Mouse (Mus musculus): Measurements from ENCODE around the gene 1700057G04Rik.

1700057G04Rik gene

DNA sequence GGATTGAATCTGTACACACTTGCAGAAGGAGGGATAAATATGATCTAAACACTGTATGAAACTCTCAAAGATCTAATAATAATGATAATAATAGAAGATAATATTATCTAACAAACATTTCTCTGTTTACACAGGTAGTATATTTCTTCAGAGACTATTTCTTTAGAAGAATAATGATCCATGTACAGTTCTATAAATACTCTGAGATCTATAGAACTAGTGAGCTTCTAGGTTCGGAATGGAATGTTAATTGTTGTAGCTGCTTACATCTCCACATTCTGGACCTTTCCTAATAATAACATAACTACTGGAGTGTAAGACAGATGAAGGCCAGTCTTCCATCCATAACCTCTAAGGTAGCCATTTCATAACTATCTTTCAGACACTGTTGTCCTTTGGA lies at the start of gene 1700057G04Rik:
Gene 1700057G04Rik, plus strand, starts transcription at position 301 of the 400 bp plus-strand sequence.
- 90% methylated on average over 1 of the region's 1 CpGs for WGBS

DNA sequence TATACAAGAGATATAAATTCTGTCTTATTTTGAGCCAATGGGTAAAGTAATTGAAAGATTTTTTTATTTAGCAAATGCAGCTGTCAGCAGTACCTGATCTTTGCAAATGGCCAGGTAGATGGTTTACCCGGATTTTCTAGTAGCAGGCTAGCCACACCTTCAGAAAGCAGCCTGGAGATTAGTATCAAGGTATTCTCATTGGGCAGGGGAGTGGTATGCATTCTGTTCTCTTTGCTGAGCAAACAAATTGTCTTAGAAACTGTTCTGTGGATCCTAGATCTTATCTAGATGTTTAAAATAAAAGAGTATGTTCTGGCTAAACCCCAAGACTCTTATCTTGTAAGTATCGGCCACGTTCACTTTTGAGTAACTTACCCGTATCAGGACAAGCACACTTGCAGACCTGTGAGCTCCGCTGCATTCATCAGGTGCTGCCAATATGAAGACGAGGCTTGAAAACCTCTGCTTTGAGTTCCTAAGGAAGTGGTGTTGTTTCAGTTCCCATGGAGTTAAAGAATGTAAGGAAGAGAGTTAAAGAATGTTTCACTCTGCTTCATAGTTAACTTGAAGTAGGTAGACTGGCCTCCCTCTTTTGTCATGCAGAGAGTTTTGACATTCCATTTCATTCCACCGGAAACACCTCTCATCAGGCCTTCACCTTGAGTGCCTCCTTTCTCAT lies 48.6 kb upstream of the 1700057G04Rik start:
- WGBS, result 88% methylated on average over 7 of the region's 7 CpGs

DNA sequence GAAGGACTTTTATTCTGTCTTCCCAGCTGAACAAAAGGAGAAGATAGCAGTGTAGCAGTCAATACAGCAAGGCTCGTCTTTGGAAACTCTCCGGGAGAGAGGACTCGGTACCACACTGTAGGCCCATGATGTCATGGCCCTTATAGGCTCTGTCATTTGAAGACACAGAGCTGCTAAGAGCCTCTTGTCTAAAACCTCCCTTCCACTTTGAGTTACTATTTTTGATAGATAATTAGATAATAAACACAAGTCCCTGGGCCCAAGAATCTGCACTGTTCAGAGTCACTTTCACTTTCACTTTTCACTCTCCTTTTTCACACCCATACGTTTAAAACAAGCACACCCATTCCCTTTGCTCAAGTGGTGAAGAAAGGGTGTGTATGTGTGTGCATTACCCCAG lies 43.5 kb upstream of the 1700057G04Rik start:
- WGBS, result 82% methylated on average over 4 of the region's 4 CpGs

DNA sequence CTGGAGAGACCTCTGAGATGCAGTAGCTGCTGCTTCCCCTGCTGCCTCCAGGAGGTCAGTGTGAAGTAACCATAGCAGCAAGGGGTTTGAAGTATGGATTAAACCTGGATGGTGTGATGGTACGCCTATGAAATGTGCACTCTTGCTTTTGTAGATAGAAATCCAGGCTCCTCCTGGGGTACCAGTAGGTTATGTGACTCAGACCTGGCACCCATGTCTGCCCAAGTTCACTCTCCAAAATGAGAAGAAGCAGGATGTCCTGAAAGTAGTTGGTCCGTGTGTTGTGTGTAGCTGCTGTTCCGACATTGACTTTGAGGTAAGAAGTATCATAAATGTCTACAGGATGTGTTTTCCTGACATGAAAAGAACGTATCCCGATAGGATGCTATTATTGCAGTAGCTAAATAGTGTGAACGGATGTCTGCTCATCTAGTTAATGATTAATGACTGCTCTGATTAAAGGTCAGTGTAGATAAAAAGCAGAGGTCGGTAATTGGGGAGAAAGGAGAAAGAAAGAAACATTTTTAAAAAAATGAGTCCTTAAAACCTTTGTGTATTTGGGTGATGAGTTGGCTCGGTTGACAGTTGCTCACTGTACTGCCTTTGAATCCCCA lies 42.5 kb upstream of the 1700057G04Rik start:
- WGBS, result 88% methylated on average over 8 of the region's 8 CpGs

DNA sequence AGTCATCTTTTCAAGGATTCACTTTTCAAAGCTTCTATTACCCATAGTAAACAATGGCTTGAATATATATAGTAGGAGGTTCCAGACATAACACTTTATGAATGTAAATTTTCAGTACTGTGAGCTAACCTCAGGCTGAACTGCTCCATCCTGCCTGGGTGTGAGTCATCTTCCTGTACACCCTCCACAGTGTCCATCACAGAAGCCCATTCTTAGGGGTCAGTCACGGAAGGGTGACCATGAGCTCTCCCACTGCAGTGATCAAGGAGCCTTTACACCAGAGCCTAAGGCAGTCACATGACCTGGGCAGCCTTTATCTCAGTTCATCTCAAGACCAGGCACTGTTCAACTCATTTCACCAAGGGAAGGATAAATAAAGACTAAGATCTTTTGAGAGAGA lies 41.4 kb upstream of the 1700057G04Rik start:
- WGBS, result 94% methylated on average over 1 of the region's 1 CpGs

DNA sequence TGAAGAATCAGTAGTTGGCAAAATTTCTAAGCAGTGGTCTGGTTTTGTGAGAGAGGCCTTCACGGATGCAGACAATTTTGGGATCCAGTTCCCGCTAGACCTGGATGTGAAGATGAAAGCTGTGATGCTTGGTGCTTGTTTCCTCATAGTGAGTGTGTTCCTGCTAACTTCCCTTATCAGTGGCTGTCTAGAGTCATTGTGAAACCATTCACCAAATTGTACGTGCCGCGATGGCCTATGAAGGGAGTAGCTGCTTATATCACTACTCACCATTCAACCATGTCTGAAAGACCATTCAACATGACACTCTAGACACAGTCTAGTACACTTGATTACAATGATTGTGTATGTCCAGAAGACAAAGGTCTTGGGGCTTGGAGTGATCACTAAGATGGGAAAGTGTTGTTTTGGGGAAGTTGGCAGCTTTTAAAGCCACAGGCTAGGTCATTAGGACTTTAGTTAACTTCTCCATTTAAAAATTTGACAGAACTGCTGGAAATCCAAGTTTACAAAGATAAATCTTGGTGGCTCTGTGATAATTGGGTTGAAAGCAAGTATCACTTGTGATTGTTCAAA lies 39.3 kb upstream of the 1700057G04Rik start:
- WGBS, result 88% methylated on average over 5 of the region's 5 CpGs

DNA sequence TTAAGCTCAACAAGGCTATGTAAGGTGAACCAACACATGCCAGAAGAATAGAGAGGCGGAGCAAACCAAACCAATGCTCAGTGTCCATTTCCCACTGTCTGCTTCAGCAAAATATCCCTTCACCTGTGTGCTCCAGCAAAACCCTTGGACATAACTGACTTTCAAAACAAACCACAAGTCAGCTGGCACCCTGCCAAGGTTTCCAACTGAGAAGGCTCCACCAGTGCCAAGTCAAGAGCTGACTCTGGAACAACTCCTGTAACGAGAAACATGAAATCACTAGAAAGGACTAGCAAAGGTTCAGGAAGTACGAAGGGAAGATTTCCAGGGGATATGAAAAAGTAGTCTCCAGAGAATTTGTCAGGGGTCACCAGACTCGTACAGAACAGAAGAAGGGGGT lies 38.2 kb upstream of the 1700057G04Rik start:
- WGBS, result 66% methylated on average over 4 of the region's 4 CpGs

DNA sequence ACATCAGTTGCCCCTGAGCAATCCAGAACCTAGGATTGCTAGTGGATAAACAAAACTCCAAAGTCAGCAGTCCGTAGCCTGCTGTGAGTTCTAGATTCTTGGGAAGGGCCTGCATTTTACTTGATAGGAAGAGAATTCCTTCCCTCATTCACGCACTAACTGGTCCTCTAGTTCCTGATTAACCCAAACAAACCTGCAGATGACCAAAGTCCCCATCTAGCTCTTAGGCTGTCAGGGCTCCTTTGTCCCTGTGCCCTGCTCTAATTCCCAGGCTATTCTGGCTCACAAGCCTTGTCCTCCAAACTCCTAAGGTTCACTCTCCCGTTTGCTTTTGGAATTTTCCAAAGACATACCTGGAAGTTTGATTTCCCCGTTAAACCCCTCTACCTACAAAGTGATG lies 36.5 kb upstream of the 1700057G04Rik start:
- WGBS, result 93% methylated on average over 4 of the region's 4 CpGs

DNA sequence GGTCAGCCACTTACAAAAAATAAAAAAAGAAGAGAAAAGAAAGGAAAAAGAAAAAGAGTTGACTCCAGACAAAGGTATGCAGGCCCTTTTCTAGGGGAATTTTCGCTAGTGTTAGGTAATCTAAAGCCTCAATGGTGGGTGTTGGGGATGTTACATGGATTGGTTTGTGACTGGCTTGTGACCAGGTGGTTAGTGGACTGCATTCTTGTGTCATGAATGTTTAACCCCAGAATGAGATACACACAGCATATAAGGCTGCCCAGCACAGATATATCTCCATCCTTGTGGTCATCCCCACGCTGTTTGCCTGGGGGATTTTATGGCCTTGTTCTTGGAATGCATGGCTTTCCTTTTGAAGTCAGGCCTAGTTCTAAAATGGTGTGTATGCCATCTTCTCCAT lies 35.9 kb upstream of the 1700057G04Rik start:
- WGBS, result 91% methylated on average over 2 of the region's 2 CpGs

DNA sequence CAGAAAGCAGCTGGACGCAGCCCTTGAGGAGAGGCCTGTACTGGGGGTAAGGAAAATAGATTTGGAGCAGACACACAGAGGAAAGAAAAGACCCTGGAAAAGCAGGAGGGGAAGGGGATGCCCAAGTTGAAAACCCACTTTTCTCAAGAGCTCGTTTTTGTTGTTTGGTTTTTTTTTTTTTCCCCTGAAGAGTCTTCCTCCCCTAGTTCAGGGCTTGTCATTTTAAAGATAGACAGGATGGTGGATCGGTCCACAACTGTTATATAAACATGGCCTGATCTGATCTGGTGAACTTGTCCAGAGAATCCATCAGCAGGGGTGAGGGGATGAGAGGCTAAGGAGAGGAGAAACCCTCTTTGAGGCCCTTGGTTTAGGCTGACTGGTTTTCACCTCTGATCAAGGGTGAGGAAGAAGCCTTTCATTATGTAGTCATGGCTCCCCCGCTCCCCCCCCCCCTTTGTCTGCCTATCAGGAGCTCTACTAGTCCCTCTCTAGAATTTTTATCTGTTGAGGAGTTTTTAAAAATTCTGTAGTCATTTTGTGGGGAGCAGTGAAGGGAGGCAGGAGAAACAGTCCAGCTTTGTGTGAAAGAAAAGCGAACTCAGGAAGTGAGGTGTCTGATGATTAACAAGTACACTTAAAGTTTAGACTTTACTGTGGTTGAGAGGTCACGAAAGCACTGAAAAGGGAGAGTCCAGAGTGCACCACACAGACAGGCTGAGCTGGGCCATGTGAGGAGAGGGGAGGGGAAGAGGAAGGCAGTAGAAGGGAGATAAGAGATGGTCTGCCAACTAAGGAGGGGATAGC lies 35.0 kb upstream of the 1700057G04Rik start:
- WGBS, result 87% methylated on average over 6 of the region's 6 CpGs

DNA sequence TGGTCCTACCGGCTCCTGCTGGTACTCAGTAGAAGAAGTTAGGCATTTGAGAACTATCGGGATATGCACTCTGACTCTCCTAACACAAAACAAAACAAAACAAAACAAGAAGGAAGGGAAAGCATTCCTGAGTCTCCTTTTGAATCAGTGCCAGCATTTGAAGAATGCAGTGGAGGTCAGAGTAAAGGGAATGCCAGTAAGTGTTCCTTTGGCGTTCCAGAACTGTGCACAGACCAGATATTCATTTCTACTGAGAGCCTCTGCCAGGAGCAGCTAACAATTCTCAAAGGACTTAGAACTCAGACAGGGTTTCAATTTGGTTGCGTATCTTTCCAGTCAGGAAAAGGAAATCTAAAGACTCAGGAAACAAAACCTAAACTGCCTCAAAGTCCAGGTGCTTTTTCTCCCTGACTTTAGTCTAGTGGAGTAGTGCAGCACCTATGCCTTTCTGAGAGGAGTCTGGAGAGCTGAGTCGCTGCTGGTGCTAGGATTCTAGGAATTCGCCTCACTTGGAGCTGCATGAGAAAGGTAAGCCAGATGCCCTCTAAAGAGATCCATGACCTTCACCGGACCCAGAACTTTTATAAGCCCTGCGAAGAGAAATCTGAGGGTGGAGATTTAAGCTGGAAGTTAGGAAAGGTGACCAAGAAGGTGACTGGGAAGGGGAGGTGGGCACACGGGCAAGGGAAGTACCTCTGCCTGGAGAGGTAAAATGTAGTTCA lies 33.5 kb upstream of the 1700057G04Rik start, which contains the start of gene Plscr2:
Gene Plscr2, plus strand, starts transcription at position 117 of the 722 bp plus-strand sequence.
- WGBS, result 70% methylated on average over 9 of the region's 9 CpGs

DNA sequence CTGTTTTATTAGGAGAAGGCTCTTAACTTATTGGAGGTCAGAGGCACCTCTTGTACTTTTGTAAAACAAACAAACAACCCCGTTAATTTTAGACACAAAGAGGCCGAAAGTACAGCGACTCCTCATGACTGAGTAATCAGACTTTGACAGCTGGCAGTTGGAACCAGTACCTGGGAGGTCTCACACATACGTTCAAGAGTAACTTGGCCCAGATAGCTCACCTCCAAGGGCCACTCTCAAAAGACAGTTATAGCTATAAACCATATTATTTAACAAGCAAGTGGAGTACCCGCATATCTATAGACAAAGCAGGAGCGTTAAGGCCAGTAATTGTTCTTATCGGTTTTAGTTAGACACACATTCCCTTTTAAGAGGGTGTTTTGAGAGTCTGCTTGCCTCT lies 32.8 kb upstream of the 1700057G04Rik start:
- WGBS, result 79% methylated on average over 7 of the region's 7 CpGs

DNA sequence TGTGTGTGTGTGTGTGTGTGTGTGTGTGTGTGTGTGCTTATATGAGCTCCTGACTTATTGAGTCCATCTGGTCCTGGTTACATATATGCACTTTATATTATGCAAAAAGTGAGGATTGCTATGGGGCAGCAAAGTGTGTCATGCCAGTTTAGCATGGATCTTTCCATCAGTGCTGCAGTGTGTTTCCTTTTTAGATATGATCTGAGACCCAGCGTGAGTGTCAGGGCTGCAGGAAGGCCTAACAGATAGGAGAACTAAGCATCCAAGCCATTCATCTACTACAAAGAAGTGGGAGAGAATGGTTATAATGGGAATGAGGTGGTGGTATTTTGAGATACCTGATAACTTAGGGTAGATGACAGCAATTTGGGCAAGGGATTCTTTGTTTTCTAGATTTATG lies 29.1 kb upstream of the 1700057G04Rik start:
- WGBS, result 83% methylated on average over 1 of the region's 1 CpGs

DNA sequence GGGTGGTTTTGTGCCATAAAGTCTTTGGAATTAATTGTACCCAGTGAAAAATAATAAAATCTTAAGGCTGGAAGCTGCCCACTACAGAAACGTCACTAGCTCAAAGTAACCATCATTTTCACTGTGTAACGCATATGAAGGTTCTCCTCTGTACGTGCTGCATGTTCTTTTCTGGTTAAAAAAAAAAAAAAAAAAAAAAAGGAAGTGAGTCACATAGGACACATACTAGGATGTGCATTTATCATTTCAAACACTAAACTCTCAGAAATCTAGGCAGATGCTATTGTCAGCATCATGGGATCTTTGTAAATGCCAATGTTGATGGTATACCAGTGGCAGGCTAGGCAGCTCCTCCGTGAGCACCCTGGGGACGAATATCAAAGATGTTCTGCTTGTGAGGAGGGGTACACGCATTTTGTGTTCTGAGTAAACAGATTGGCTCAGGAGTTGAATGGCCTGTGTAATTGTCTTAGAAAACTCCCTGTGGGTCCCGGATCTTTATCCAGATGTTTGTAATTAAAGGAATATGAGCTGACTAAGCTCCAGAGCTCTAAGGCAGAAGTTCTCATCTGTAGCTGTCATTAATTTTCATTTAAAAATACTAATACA lies 26.5 kb upstream of the 1700057G04Rik start:
- WGBS, result 62% methylated on average over 7 of the region's 7 CpGs

DNA sequence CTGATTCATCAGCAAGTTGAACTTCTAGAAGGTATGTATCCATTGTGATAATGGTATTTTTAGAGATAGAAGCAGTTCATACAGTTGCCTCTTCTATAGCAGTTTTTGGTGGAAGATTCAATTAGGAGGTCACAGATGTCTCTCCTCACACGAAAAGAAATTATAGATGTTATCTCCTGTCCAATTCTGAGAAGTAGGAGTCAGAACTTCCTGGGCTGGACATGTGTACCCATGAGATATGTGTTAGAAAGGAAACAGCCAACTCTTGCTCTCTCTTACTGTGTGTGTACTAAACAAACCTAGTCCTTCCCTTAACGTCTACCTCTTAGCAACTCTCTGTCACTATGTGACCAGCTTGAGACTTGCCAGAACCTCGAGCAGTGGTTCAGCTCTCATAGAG lies 19.5 kb upstream of the 1700057G04Rik start:
- WGBS, result 72% methylated on average over 3 of the region's 3 CpGs

DNA sequence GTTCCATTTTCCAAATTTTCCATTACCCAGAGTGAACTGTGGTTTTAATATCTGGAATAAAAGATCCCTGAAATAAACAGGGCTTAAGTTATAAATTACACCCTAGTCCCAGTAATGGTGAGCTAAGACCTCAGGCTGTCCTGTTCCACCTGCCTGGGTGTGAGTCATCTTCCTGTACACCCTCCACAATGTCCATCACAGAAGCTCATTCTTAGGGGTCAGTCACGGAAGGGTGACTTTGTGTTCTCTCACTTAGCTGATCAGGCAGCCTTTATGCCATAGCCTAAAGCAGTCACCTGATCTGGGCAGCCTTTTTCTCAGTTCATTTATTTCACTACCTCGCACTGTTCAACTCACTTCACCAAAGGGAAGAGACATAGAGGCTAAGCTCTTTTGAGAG lies 17.0 kb upstream of the 1700057G04Rik start:
- WGBS, result 82% methylated on average over 2 of the region's 2 CpGs

DNA sequence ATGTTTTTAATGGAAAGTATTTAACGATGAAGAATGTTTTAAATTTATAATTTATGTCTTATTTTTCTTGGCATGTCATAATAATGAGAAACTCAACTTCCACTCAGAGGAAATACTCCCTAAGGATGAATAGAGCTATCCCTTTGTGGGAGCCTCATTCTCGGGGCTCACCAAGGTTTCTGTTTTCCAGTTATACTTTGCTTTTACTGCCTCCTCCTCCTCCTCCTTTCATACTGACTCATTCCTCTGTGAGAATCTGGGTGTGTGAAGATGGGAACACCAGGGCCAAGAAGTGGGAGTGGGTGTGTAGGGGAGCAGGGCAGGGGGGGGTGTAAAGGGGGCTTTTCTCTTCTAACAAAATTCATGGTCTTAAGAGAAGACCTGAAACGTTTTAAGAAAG lies 16.3 kb upstream of the 1700057G04Rik start:
- 54% methylated on average over 3 of the region's 3 CpGs for WGBS

DNA sequence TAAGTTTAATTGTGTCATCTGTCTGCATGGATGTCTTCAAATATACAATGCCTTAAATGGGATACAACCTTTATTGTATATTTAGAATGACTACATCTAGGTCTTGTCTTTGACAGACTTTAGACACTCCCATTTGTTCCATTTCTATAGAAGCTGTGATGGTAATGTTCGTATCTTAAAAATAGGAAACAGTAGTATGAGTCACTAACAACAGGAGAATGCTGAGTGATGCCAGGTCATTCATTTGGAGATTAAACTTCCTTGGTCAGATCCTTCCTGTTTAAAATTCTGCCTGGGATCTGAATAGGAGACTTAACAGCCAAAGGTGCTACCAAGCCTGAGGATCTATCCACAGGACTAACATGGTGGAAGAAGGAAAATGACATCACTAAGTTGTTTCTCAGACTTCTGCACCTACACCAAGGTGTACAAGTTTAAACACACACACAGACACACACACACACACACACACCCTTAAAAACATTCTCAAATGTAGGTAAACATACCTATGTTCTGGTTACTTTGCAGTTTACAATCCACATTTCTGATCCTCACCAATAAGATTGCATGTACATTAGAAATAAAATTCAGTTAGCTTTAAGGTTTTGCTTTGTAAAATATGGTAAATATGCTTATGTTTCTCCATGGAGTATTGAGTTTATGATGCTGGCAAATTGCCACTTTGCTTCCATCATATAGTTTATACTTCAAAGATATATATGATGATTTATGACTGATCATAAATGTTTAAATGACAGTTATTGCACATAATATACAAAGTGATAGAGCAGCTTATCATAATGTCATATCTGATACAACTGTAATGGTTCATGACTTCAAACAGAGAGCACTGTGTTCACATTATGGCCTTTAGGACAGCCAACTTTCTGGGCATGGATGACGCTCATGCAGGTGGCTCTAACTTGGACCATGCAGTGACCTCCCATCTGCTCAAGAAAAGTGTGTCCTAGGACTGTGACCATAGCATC lies 15.3 kb upstream of the 1700057G04Rik start:
- 68% methylated on average over 2 of the region's 2 CpGs for WGBS

DNA sequence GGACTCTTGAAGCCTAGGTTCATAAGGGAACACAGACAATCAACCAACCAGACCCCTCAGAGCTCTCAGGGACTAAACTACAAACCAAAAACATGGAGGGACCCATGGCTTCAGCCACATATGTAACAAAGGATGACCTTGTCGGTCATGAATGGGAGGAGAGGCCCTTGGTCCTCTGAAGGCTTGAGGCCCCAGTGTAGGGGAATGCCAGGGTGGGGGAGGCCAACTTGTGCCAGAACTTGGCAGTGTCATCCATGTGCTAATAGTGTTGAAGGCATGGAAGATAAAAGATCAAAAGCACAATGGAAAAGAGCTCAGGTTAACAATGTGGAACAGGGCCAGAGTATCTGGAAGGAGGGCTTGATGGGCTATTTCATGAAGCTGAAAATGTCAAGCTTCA lies 10.9 kb upstream of the 1700057G04Rik start:
- WGBS, result 77% methylated on average over 1 of the region's 1 CpGs

DNA sequence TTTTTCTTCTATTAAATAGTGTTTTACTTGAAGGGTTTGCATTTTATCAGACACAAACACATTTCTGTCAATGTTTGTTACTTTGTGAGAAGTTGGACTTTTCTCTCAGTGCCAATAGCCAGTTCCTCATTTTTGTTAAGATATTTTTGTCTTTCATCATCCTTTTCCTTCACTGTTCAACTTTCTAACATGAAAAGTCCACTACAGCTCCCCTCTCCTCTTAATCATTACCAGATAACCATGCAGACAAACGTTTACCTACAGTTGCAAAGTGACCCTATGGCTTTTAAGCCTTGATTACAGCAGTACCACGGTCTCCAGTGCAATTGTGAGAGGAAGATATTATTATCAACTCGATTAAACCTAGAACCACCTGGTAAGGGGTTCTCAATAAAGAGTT lies 8.0 kb upstream of the 1700057G04Rik start:
- whole genome bisulfite sequencing, result 72% methylated on average over 3 of the region's 3 CpGs

Data from cerebral cortex, adult 2 months (tissue).